Mouse (Mus musculus) hindbrain, embryonic 16.5 days (tissue): ENCODE data around the gene Olfr1032. TPM values are rescaled to one million over a fixed set of nuclear protein-coding genes. Genes with fewer than 3 reads are reported as not detected.

Experiments
- polyA plus RNA-seq: library from polyadenylated mRNA; unstranded; fragments of >200 nt; fragmentation: Nextera tagmentation; extraction: Ambion mirVana; gene quantifications from 2 replicates; pipeline ENCODE4 v1.2.1, GENCODE M21; 2015

Gene Olfr1032
- polyA plus RNA-seq, 1 experiment from 2014 or later: not detected

Other genes starting within 250 kb of the Olfr1032 start
- not detected in 2 replicates for gene Olfr1012, start 242.8 kb upstream of the Olfr1032 start, polyA plus RNA-seq
- gene Olfr1013, start 238.4 kb upstream of the Olfr1032 start, polyA plus RNA-seq: not detected in 2 replicates
- gene Olfr1014, start 232.8 kb upstream of the Olfr1032 start, polyA plus RNA-seq: not detected in 2 replicates
- gene Olfr1015, start 223.5 kb upstream of the Olfr1032 start, polyA plus RNA-seq: not detected in 2 replicates
- not detected in 2 replicates for gene Olfr1016, start 203.0 kb upstream of the Olfr1032 start, polyA plus RNA-seq
- gene Olfr1018, start 187.1 kb upstream of the Olfr1032 start, polyA plus RNA-seq: not detected in 2 replicates
- not detected in 2 replicates for gene Olfr1019, start 160.1 kb upstream of the Olfr1032 start, polyA plus RNA-seq
- gene Olfr1020, start 158.5 kb upstream of the Olfr1032 start, polyA plus RNA-seq: not detected in 2 replicates
- gene Olfr1022, start 136.9 kb upstream of the Olfr1032 start, polyA plus RNA-seq: not detected in 2 replicates
- not detected in 2 replicates for gene Olfr1023, start 119.9 kb upstream of the Olfr1032 start, polyA plus RNA-seq
- gene Olfr1024, start 100.5 kb upstream of the Olfr1032 start, polyA plus RNA-seq: not detected in 2 replicates
- not detected in 2 replicates for gene Olfr1025-ps1, start 90.3 kb upstream of the Olfr1032 start, polyA plus RNA-seq
- gene Olfr1026, start 84.0 kb upstream of the Olfr1032 start, polyA plus RNA-seq: not detected in 2 replicates
- gene Olfr1028, start 55.1 kb upstream of the Olfr1032 start, polyA plus RNA-seq: not detected in 2 replicates
- not detected in 2 replicates for gene Olfr1029, start 31.6 kb upstream of the Olfr1032 start, polyA plus RNA-seq
- not detected in 2 replicates for gene Olfr1030, start 26.3 kb upstream of the Olfr1032 start, polyA plus RNA-seq
- not detected in 2 replicates for gene Olfr1031, start 15.2 kb upstream of the Olfr1032 start, polyA plus RNA-seq
- 0.69 TPM in 2 replicates for gene Olfr1033, start 15.1 kb downstream of the Olfr1032 start, polyA plus RNA-seq
- not detected in 2 replicates for gene Olfr1034, start 40.3 kb downstream of the Olfr1032 start, polyA plus RNA-seq
- not detected in 2 replicates for gene Olfr1036, start 68.5 kb downstream of the Olfr1032 start, polyA plus RNA-seq
- not detected in 2 replicates for gene Olfr1037, start 81.8 kb downstream of the Olfr1032 start, polyA plus RNA-seq
- not detected in 2 replicates for gene Olfr1039, start 130.4 kb downstream of the Olfr1032 start, polyA plus RNA-seq
- gene Olfr1040, start 141.2 kb downstream of the Olfr1032 start, polyA plus RNA-seq: not detected in 2 replicates
- gene Olfr1042, start 156.3 kb downstream of the Olfr1032 start, polyA plus RNA-seq: not detected in 2 replicates
- gene Olfr1043, start 162.0 kb downstream of the Olfr1032 start, polyA plus RNA-seq: not detected in 2 replicates
- gene Olfr1044, start 172.3 kb downstream of the Olfr1032 start, polyA plus RNA-seq: not detected in 2 replicates
- not detected in 2 replicates for gene Olfr52, start 180.1 kb downstream of the Olfr1032 start, polyA plus RNA-seq
- not detected in 2 replicates for gene Olfr1045, start 197.5 kb downstream of the Olfr1032 start, polyA plus RNA-seq
- gene Olfr1046, start 213.8 kb downstream of the Olfr1032 start, polyA plus RNA-seq: not detected in 2 replicates
- gene Olfr1047, start 225.9 kb downstream of the Olfr1032 start, polyA plus RNA-seq: not detected in 2 replicates
- not detected in 2 replicates for gene Olfr1048, start 234.7 kb downstream of the Olfr1032 start, polyA plus RNA-seq